Mouse (Mus musculus) embryonic fibroblast, embryonic 13.5 days (primary cell): ENCODE results near the gene Crtap.

ENCODE experiments used
- CTCF ChIP-seq: IDR thresholded peaks from 2 replicates; pipeline ENCODE4 v1.5.1; 2011; ENCODE audit warnings: mild to moderate bottlenecking, control low read depth, low read length, moderate library complexity, borderline replicate concordance; ENCODE audit not compliant: insufficient read depth
- POLR2A ChIP-seq: IDR thresholded peaks from 2 replicates; pipeline ENCODE4 v1.6.1; 2011; ENCODE audit warnings: low read depth, mild to moderate bottlenecking, control low read depth, low read length, moderate library complexity

DNA sequence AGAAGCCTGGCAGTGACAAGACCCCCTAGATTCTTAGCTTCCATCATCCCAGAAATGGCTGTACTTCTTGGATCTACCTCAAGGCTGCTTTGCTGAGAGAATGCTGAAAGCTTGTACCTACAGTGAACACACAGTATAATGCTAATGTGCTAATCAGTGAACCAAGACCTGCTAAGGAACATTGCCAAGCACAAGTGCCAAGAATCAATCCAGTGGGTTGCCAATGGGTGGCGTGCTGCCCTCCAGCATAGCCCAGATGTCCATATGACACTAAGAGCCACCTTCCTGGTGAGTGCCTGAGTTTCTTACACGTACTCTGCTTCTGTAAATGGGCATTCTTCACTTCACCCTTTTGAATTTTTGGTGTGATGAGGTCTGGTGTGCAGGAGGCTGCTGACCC, 17.2 kb upstream of the Crtap start:
- TF ChIP-seq CTCF (no peak), POLR2A (no peak)
